Mouse (Mus musculus): Measurements from ENCODE around the gene Ddx49. TPM values are rescaled to one million over a fixed set of nuclear protein-coding genes. Genes with fewer than 3 reads are reported as not detected.

Gene Ddx49
- total and polyA plus RNA-seq, 3 experiments = 64.9 to 98.4 (median 77.3) TPM

GRCm38 (mm10) chr8:70272949-70273348 lies 29.3 kb downstream of the Ddx49 start:
- DNase-seq (ENCODE audit: extremely low read depth) = peak; percentile 38
- no peaks in the 10 kb centered on the region for H3K27me3 ChIP-seq (replicated peaks)
- dilution Hi-C loops (cut with MboI; ENCODE audit: extremely low pct_ligation_motif_present, extremely low pct_unique_long_range_greater_than_20kb, low sequenced_read_pairs) (no loop called here), in situ Hi-C loops (cut with MboI; ENCODE audit: low pct_ligation_motif_present, low pct_unique_long_range_greater_than_20kb, low sequenced_read_pairs) (no loop called here)
- TF ChIP-seq POLR2A (IDR thresholded peaks at IDR 0.05; ENCODE audit: low read depth, low read length) (no peak), MAFK (IDR thresholded peaks at IDR 0.05; ENCODE audit: insufficient replicate concordance, low read length) (peak; percentile 91)
- no peak overlapping the region for H3K4me3 ChIP-seq (replicated peaks in 1 of 3; ENCODE audit: low read depth in 2 of 3, low read length in 2 of 3, poor library complexity in 1 of 3)
- no peak overlapping the region for H3K27ac ChIP-seq (ENCODE audit: insufficient read depth, low read depth)
- peaks cover 25 to 26% of the 10 kb centered on the region in 2 experiments for H3K4me1 ChIP-seq (ENCODE audit: control insufficient read depth in 1 of 2, insufficient read depth in 2 of 2)
- H3K9me3 ChIP-seq (replicated peaks; ENCODE audit: low read length) = peaks cover 5% of the 10 kb centered on the region
- peaks cover 0 to 10% of the 10 kb centered on the region in 2 experiments for H3K36me3 ChIP-seq (replicated peaks in 1 of 2; ENCODE audit: control insufficient read depth in 1 of 2, insufficient read depth in 1 of 2, low read length in 1 of 2)
- no peak overlapping the region for H3K9ac ChIP-seq (ENCODE audit: insufficient read depth, low read depth)
- no peaks in the 10 kb centered on the region for H3K79me2 ChIP-seq (replicated peaks; ENCODE audit: control insufficient read depth, extremely low read depth, insufficient read depth, poor library complexity, severe bottlenecking)
- H3K4me2 ChIP-seq (ENCODE audit: insufficient read depth, low read depth, poor library complexity, severe bottlenecking) = no peak overlapping the region

- peaks cover 21 to 24% of the 10 kb centered on the region in 2 experiments for H3K4me1 ChIP-seq (ENCODE audit: control insufficient read depth in 1 of 2, insufficient read depth in 2 of 2)
- no peaks in the 10 kb centered on the region for H3K79me2 ChIP-seq (replicated peaks; ENCODE audit: control insufficient read depth, extremely low read depth, insufficient read depth, poor library complexity, severe bottlenecking)
- no peak overlapping the region for H3K27ac ChIP-seq (ENCODE audit: insufficient read depth, low read depth)
- no peaks in the 10 kb centered on the region for H3K9me3 ChIP-seq (replicated peaks; ENCODE audit: low read length)
- TF ChIP-seq CHD2 (IDR thresholded peaks at IDR 0.05; ENCODE audit: low read length) (no peak), TBP (conservative IDR thresholded peaks at IDR 0.05; ENCODE audit: low read depth, low read length) (no peak), CTCF (conservative IDR thresholded peaks at IDR 0.05 in 1 of 2, IDR thresholded peaks at IDR 0.05 in 1 of 2; ENCODE audit: low read depth in 2 of 2, low read length in 2 of 2) (peak; percentile 43 to 52; a peak in 3 of 4 replicates), MAZ (IDR thresholded peaks at IDR 0.05; ENCODE audit: low read depth, low read length) (no peak)
- H3K36me3 ChIP-seq (replicated peaks in 1 of 2; ENCODE audit: control insufficient read depth in 1 of 2, insufficient read depth in 1 of 2, low read length in 1 of 2) = peaks cover 4 to 45% of the 10 kb centered on the region in 2 experiments
- H3K4me3 ChIP-seq (replicated peaks in 1 of 3; ENCODE audit: low read depth in 2 of 3, low read length in 2 of 3, poor library complexity in 1 of 3) = no peak overlapping the region
- no peaks in the 10 kb centered on the region for H3K27me3 ChIP-seq (replicated peaks)
- no peak for DNase-seq (ENCODE audit: extremely low read depth)
- in situ Hi-C loops (cut with MboI; ENCODE audit: low pct_ligation_motif_present, low pct_unique_long_range_greater_than_20kb, low sequenced_read_pairs) = no loop called here
- H3K9ac ChIP-seq (ENCODE audit: insufficient read depth, low read depth) = no peak overlapping the region
- dilution Hi-C loops (cut with MboI; ENCODE audit: extremely low pct_ligation_motif_present, extremely low pct_unique_long_range_greater_than_20kb, low sequenced_read_pairs) = no loop called here
- H3K4me2 ChIP-seq (ENCODE audit: insufficient read depth, low read depth, poor library complexity, severe bottlenecking) = no peak overlapping the region
Observed at GRCm38 (mm10) chr8:70268799-70269565, 33.3 kb downstream of the Ddx49 start.

GRCm38 (mm10) chr8:70268311-70268710 lies 34.0 kb downstream of the Ddx49 start:
- Histone ChIP-seq H3K36me3 (replicated peaks in 1 of 2; ENCODE audit: control insufficient read depth in 1 of 2, insufficient read depth in 1 of 2, low read length in 1 of 2) (peaks cover 10 to 51% of the 10 kb centered on the region in 2 experiments), H3K27me3 (replicated peaks) (no peaks in the 10 kb centered on the region), H3K79me2 (replicated peaks; ENCODE audit: control insufficient read depth, extremely low read depth, insufficient read depth, poor library complexity, severe bottlenecking) (no peaks in the 10 kb centered on the region), H3K4me3 (replicated peaks in 1 of 3; ENCODE audit: low read depth in 2 of 3, low read length in 2 of 3, poor library complexity in 1 of 3) (no peak overlapping the region), H3K27ac (ENCODE audit: insufficient read depth, low read depth) (no peak overlapping the region), H3K9ac (ENCODE audit: insufficient read depth, low read depth) (no peak overlapping the region), H3K9me3 (replicated peaks; ENCODE audit: low read length) (no peaks in the 10 kb centered on the region), H3K4me1 (ENCODE audit: control insufficient read depth in 1 of 2, insufficient read depth in 2 of 2) (peaks cover 19 to 23% of the 10 kb centered on the region in 2 experiments), H3K4me2 (ENCODE audit: insufficient read depth, low read depth, poor library complexity, severe bottlenecking) (no peak overlapping the region)
- dilution Hi-C loops (cut with MboI; ENCODE audit: extremely low pct_ligation_motif_present, extremely low pct_unique_long_range_greater_than_20kb, low sequenced_read_pairs) (no loop called here), in situ Hi-C loops (cut with MboI; ENCODE audit: low pct_ligation_motif_present, low pct_unique_long_range_greater_than_20kb, low sequenced_read_pairs) (no loop called here)
- no peak for TF ChIP-seq POLR2AphosphoS2 (IDR thresholded peaks at IDR 0.05; ENCODE audit: low read depth, low read length)
- TF ChIP-seq MAX (IDR thresholded peaks at IDR 0.05; ENCODE audit: low read length) = no peak
- TF ChIP-seq NELFE (IDR thresholded peaks at IDR 0.05; ENCODE audit: low read depth, low read length) = no peak
- no peak for TF ChIP-seq SIN3A (IDR thresholded peaks at IDR 0.05; ENCODE audit: low read length)
- TF ChIP-seq ETS1 (conservative IDR thresholded peaks at IDR 0.05; ENCODE audit: low read depth, low read length) = no peak
- TF ChIP-seq MEF2A (IDR thresholded peaks at IDR 0.05; ENCODE audit: borderline replicate concordance, low read depth, low read length) = no peak
- TF ChIP-seq USF1 (IDR thresholded peaks at IDR 0.05; ENCODE audit: low read depth, low read length) = no peak
- no peak for TF ChIP-seq JUND (conservative IDR thresholded peaks at IDR 0.05; ENCODE audit: low read depth, low read length)
- no peak for DNase-seq (ENCODE audit: extremely low read depth)
